Comparison of ENCODE assay signal across 9 mouse cellular contexts in genomic region chr3:108166486-108167211, GRCm38 (mm10). TPM values are rescaled to one million over a fixed set of nuclear protein-coding genes. Genes with fewer than 3 reads are reported as not detected.
DNase-seq lines count a peak whose midpoint lies in the region; ATAC-seq and TF ChIP-seq lines count a peak whose summit lies in the region.
"Had no signal": no experiment of that assay in that cellular context is flagged by ENCODE, and none has a peak within 500 bp of the region (broad histone marks: within the 10 kb centered on the region; RNA-seq: fewer than 3 reads in every experiment).

No protein-coding gene starts in this region.

- H3K4me1 ChIP-seq in embryonic facial prominence, embryonic 13.5 days = peaks cover 47% of the 10 kb centered on the region
- peaks cover 9% of the 10 kb centered on the region; the same call in 1 of the 2 replicates for H3K4me1 ChIP-seq in heart, embryonic 16.5 days (ENCODE audit: control insufficient read depth, insufficient read depth, low read length)
- no peaks in the 10 kb centered on the region for H3K4me1 ChIP-seq in stomach, postnatal 0 days (replicated peaks; ENCODE audit: control insufficient read depth, insufficient read depth)

- H3K27me3 ChIP-seq in embryonic facial prominence, embryonic 13.5 days = peaks cover 4% of the 10 kb centered on the region; the same call in 1 of the 2 replicates
- no peaks in the 10 kb centered on the region for H3K27me3 ChIP-seq in heart, embryonic 16.5 days (ENCODE audit: control insufficient read depth, insufficient read depth, low read length)
- no peaks in the 10 kb centered on the region for H3K27me3 ChIP-seq in stomach, postnatal 0 days (ENCODE audit: control insufficient read depth, insufficient read depth, low read length)

- 8% methylated on average over 10 of the region's 11 CpGs for WGBS in embryonic facial prominence, embryonic 13.5 days
- WGBS in heart, embryonic 16.5 days = 38% methylated on average over 10 of the region's 11 CpGs
- WGBS in stomach, postnatal 0 days = 34% methylated on average over 8 of the region's 11 CpGs

- H3K9ac ChIP-seq in embryonic facial prominence, embryonic 13.5 days = no peak overlapping the region
- H3K9ac ChIP-seq in heart, embryonic 16.5 days (ENCODE audit: low read length) = no peak overlapping the region
- H3K9ac ChIP-seq in stomach, postnatal 0 days (ENCODE audit: low read length) = no peak overlapping the region

- ATAC-seq in embryonic facial prominence, embryonic 13.5 days (ENCODE audit: insufficient number of reproducible peaks, insufficient read depth, low FRiP score, low TSS enrichment, low read depth) = no peak
- ATAC-seq in heart, embryonic 16.5 days (replicated peaks; ENCODE audit: extremely low read depth, insufficient read depth, low FRiP score) = peak; percentile 55; the same call in 1 of the 2 replicates
- ATAC-seq in megakaryocyte progenitor cell, adult 5-6 weeks (replicated peaks; ENCODE audit: poor library complexity) = 0 out of 2 replicates have a peak, but pooled peaks have one; percentile 16
- ATAC-seq in stomach, postnatal 0 days (ENCODE audit: low FRiP score, low TSS enrichment) = peak; percentile 62; the same call in 1 of the 2 replicates

- peak; percentile 61 for TF ChIP-seq CTCF in stomach, postnatal 0 days (IDR thresholded peaks at IDR 0.05; ENCODE audit: low read depth)

- H3K36me3 ChIP-seq in embryonic facial prominence, embryonic 13.5 days = no peaks in the 10 kb centered on the region
- H3K36me3 ChIP-seq in heart, embryonic 16.5 days (ENCODE audit: control insufficient read depth, insufficient read depth) = no peaks in the 10 kb centered on the region
- no peaks in the 10 kb centered on the region for H3K36me3 ChIP-seq in stomach, postnatal 0 days (ENCODE audit: control insufficient read depth, insufficient read depth, low read length)
- H3K36me3 ChIP-seq: G1E had no signal

- no peak for TF ChIP-seq EP300 in stomach, postnatal 0 days (optimal IDR thresholded peaks at IDR 0.05)

- H3K4me2 ChIP-seq in embryonic facial prominence, embryonic 13.5 days = peak overlapping the region; percentile 18; the same call in 1 of the 2 replicates
- H3K4me2 ChIP-seq in heart, embryonic 16.5 days (ENCODE audit: low read depth, low read length) = no peak overlapping the region
- H3K4me2 ChIP-seq in stomach, postnatal 0 days (replicated peaks; ENCODE audit: low read depth) = no peak overlapping the region

- H3K4me3 ChIP-seq in embryonic facial prominence, embryonic 13.5 days = no peak overlapping the region
- H3K4me3 ChIP-seq in heart, embryonic 16.5 days (ENCODE audit: low read length) = no peak overlapping the region
- no peak overlapping the region for H3K4me3 ChIP-seq in stomach, postnatal 0 days (ENCODE audit: low read depth, low read length)

- no peak overlapping the region for H3K27ac ChIP-seq in embryonic facial prominence, embryonic 13.5 days
- no peak overlapping the region for H3K27ac ChIP-seq in heart, embryonic 16.5 days (ENCODE audit: low read length)
- 0 out of 2 replicates have a peak overlapping the region, but pooled peaks have one; percentile 8 for H3K27ac ChIP-seq in stomach, postnatal 0 days (replicated peaks)

- DNase-seq in layer of hippocampus, adult 11-12 months (ENCODE audit: low spot score) = peak; percentile 76
- DNase-seq in layer of hippocampus, adult 9-10 months (ENCODE audit: low spot score) = no peak
- peak; percentile 60 for DNase-seq in kidney, postnatal 14 days
- peak; percentile 40 for DNase-seq in stomach, postnatal 0 days (ENCODE audit: low spot score)
- no peak for DNase-seq in ovary, adult 18-20 months (ENCODE audit: low spot score)

- H3K9me3 ChIP-seq in embryonic facial prominence, embryonic 13.5 days = no peaks in the 10 kb centered on the region
- H3K9me3 ChIP-seq in heart, embryonic 16.5 days (replicated peaks; ENCODE audit: control insufficient read depth, low read length) = no peaks in the 10 kb centered on the region
- H3K9me3 ChIP-seq in stomach, postnatal 0 days (ENCODE audit: control insufficient read depth, low read length) = no peaks in the 10 kb centered on the region
- H3K9me3 ChIP-seq: G1E had no signal

RNA-seq across cellular contexts. Expression of gene Gpr61, which starts 12.0 kb away (rescaled TPM):
- 0.15 and 0.20 TPM in 2 replicates for polyA plus RNA-seq in embryonic facial prominence, embryonic 13.5 days (2015; fragmentation: Nextera tagmentation; extraction: Ambion mirVana)
- polyA plus RNA-seq in heart, embryonic 16.5 days (2015; fragmentation: Nextera tagmentation; extraction: Ambion mirVana) = 0.05 and 0.12 TPM in 2 replicates
- not detected in 2 replicates for total RNA-seq in megakaryocyte progenitor cell, adult 5-6 weeks (2015)
- total RNA-seq in megakaryocyte progenitor cell, adult 5-6 weeks (2017) = not detected in 2 replicates
- 0.11 TPM in 2 replicates for polyA plus RNA-seq in stomach, postnatal 0 days (2015; fragmentation: Nextera tagmentation; extraction: Ambion mirVana)
- polyA plus RNA-seq: G1E had no signal

RNA-seq across cellular contexts. Expression of gene Amigo1, which starts 19.5 kb away (rescaled TPM):
- 4.0 and 4.5 TPM in 2 replicates for polyA plus RNA-seq in embryonic facial prominence, embryonic 13.5 days (2015; fragmentation: Nextera tagmentation; extraction: Ambion mirVana)
- 2.5 and 3.5 TPM in 2 replicates for polyA plus RNA-seq in heart, embryonic 16.5 days (2015; fragmentation: Nextera tagmentation; extraction: Ambion mirVana)
- total RNA-seq in megakaryocyte progenitor cell, adult 5-6 weeks (2015) = 1.3 and 1.8 TPM in 2 replicates
- total RNA-seq in megakaryocyte progenitor cell, adult 5-6 weeks (2017) = 2.3 and 3.6 TPM in 2 replicates
- 3.0 and 3.5 TPM in 2 replicates for polyA plus RNA-seq in stomach, postnatal 0 days (2015; fragmentation: Nextera tagmentation; extraction: Ambion mirVana)

RNA-seq across cellular contexts. Expression of gene Gnai3, which starts 20.7 kb away (rescaled TPM):
- polyA plus RNA-seq in embryonic facial prominence, embryonic 13.5 days (2015; fragmentation: Nextera tagmentation; extraction: Ambion mirVana) = 173 and 185 TPM in 2 replicates
- polyA plus RNA-seq in heart, embryonic 16.5 days (2015; fragmentation: Nextera tagmentation; extraction: Ambion mirVana) = 77.0 and 85.5 TPM in 2 replicates
- 143 and 147 TPM in 2 replicates for total RNA-seq in megakaryocyte progenitor cell, adult 5-6 weeks (2015)
- total RNA-seq in megakaryocyte progenitor cell, adult 5-6 weeks (2017) = 167 TPM in 2 replicates
- polyA plus RNA-seq in stomach, postnatal 0 days (2015; fragmentation: Nextera tagmentation; extraction: Ambion mirVana) = 107 and 112 TPM in 2 replicates

RNA-seq across cellular contexts. Expression of gene Cyb561d1, which starts 34.4 kb away (rescaled TPM):
- 2.6 and 2.8 TPM in 2 replicates for polyA plus RNA-seq in embryonic facial prominence, embryonic 13.5 days (2015; fragmentation: Nextera tagmentation; extraction: Ambion mirVana)
- polyA plus RNA-seq in heart, embryonic 16.5 days (2015; fragmentation: Nextera tagmentation; extraction: Ambion mirVana) = 3.2 and 3.5 TPM in 2 replicates
- 2.3 and 2.5 TPM in 2 replicates for total RNA-seq in megakaryocyte progenitor cell, adult 5-6 weeks (2015)
- total RNA-seq in megakaryocyte progenitor cell, adult 5-6 weeks (2017) = 3.7 and 5.4 TPM in 2 replicates
- polyA plus RNA-seq in stomach, postnatal 0 days (2015; fragmentation: Nextera tagmentation; extraction: Ambion mirVana) = 5.5 TPM in 2 replicates

RNA-seq across cellular contexts. Expression of gene Atxn7l2, which starts 44.1 kb away (rescaled TPM):
- polyA plus RNA-seq in embryonic facial prominence, embryonic 13.5 days (2015; fragmentation: Nextera tagmentation; extraction: Ambion mirVana) = 22.0 and 27.1 TPM in 2 replicates
- 7.0 and 7.4 TPM in 2 replicates for polyA plus RNA-seq in heart, embryonic 16.5 days (2015; fragmentation: Nextera tagmentation; extraction: Ambion mirVana)
- total RNA-seq in megakaryocyte progenitor cell, adult 5-6 weeks (2015) = 4.0 and 4.2 TPM in 2 replicates
- 1.6 and 3.0 TPM in 2 replicates for total RNA-seq in megakaryocyte progenitor cell, adult 5-6 weeks (2017)
- polyA plus RNA-seq in stomach, postnatal 0 days (2015; fragmentation: Nextera tagmentation; extraction: Ambion mirVana) = 4.3 and 4.8 TPM in 2 replicates

Comparison
In these comparisons a context has a peak if more than half of its experiments do, and no peak if none do; other contexts are left out.
1. DNase-seq: peak in layer of hippocampus, adult 11-12 months (single experiment), kidney, postnatal 14 days (single experiment) and stomach, postnatal 0 days (single experiment); none in layer of hippocampus, adult 9-10 months (single experiment) and ovary, adult 18-20 months (single experiment).